Comparison of ENCODE assay signal across 20 mouse cellular contexts in the genomic region with DNA sequence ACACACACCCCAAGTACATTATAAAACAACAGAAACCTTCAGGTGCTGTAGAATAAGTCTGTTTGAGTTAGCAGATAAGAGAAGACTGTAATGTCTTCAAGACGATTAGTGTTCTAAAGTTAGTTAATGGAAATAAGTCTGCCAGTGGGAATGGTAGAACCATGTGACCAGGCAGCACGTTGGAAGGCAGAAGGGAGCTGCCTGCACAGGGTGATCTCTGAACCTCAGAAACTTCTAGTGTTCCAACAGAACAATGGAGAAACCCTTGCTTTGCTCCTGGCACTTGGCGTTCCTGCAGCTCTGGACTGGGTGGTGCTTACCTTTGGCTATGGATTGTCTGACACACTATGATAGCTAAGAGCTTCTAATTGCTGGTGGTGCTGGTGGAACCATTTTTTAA.
"Had no signal": no experiment of that assay in that cellular context is flagged by ENCODE, and none has a peak within 500 bp of the region (broad histone marks: within the 10 kb centered on the region; RNA-seq: fewer than 3 reads in every experiment).

No protein-coding gene starts in this region.

- H3K4me3 ChIP-seq: kidney, embryonic 15.5 days; limb, embryonic 13.5 days; liver, embryonic 12.5 days; liver, embryonic 15.5 days; lung, embryonic 15.5 days; megakaryocyte, embryonic 14.5 days; midbrain, embryonic 10.5 days; myocyte had no signal

- H3K27me3 ChIP-seq: kidney, embryonic 15.5 days; lung, embryonic 15.5 days had no signal

- H3K9ac ChIP-seq: kidney, embryonic 15.5 days; limb, embryonic 13.5 days; liver, embryonic 12.5 days; liver, embryonic 15.5 days; lung, embryonic 15.5 days had no signal

- DNase-seq: left cerebral cortex, postnatal 4 days; liver; lung, adult 18-20 months; lung, postnatal 10 days; lung, postnatal 36 days; midbrain, embryonic 14.5 days; right cerebral cortex, adult 18-20 months; right cerebral cortex, postnatal 14 days; right cerebral cortex, postnatal 4 days; thymus, postnatal 25 days had no signal

- H3K4me1 ChIP-seq: limb, embryonic 13.5 days; megakaryocyte, embryonic 14.5 days had no signal

- H3K36me3 ChIP-seq: kidney, embryonic 15.5 days; limb, embryonic 13.5 days; liver, embryonic 12.5 days; liver, embryonic 15.5 days; lung, embryonic 15.5 days; midbrain, embryonic 10.5 days had no signal

- H3K27ac ChIP-seq: hindbrain, postnatal 0 days; kidney, embryonic 15.5 days; limb, embryonic 13.5 days; liver, embryonic 12.5 days; liver, embryonic 15.5 days; lung, embryonic 15.5 days; midbrain, embryonic 10.5 days had no signal

- ATAC-seq: hindbrain, postnatal 0 days; inflammation-experienced regulatory T-cells, adult 6 months; liver, embryonic 12.5 days had no signal

- H3K4me2 ChIP-seq: kidney, embryonic 15.5 days; limb, embryonic 13.5 days; liver, embryonic 12.5 days; liver, embryonic 15.5 days; lung, embryonic 15.5 days had no signal

- H3K9me3 ChIP-seq: kidney, embryonic 15.5 days; limb, embryonic 13.5 days; liver, embryonic 12.5 days; liver, embryonic 15.5 days; lung, embryonic 15.5 days; megakaryocyte, embryonic 14.5 days; midbrain, embryonic 10.5 days had no signal
